ENCODE assay signal across 9 mouse cellular contexts in the genomic region with DNA sequence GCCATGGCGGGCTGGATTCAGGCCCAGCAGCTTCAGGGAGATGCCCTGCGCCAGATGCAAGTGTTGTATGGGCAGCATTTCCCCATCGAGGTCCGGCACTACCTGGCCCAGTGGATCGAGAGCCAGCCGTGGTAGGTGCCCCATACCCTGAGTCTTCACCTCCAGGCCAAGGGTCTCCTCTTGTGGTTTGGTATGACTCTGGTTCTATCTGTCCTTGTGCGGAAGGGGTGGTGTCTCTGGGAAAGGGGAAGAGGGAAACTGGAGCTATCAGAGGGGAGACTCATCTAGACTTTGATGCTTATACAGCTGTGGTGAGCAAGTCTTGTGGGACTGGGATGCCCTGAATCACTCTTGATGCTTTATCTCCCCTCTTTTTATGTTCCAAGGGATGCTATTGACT. TPM values are rescaled to one million over a fixed set of nuclear protein-coding genes. Genes with fewer than 3 reads are reported as not detected.
DNase-seq lines count a peak whose midpoint lies in the region; ATAC-seq and TF ChIP-seq lines count a peak whose summit lies in the region.
"Had no signal": no experiment of that assay in that cellular context is flagged by ENCODE, and none has a peak within 500 bp of the region (broad histone marks: within the 10 kb centered on the region; RNA-seq: fewer than 3 reads in every experiment).

No protein-coding gene starts in this region.

- ATAC-seq in heart, embryonic 13.5 days (ENCODE audit: extremely low read depth, insufficient number of reproducible peaks, low FRiP score, low TSS enrichment): no peak
- ATAC-seq in erythroblast, adult 5-6 weeks (replicated peaks; ENCODE audit: low FRiP score, poor library complexity, severe bottlenecking): peak; percentile 26
- ATAC-seq in liver, postnatal 0 days: no peak
- no peak for ATAC-seq in activated CD4-positive, CD25-positive, alpha-beta regulatory T cell, adult 4 months

- H3K27ac ChIP-seq in heart, embryonic 13.5 days (replicated peaks): no peak overlapping the region
- no peak overlapping the region for H3K27ac ChIP-seq in liver, postnatal 0 days (ENCODE audit: low read depth)
- H3K27ac ChIP-seq: midbrain, embryonic 10.5 days had no signal

- 86% methylated on average over 7 of the region's 7 CpGs for WGBS in heart, embryonic 13.5 days
- 44% methylated on average over 7 of the region's 7 CpGs for whole genome bisulfite sequencing in liver, postnatal 0 days (ENCODE audit: insufficient replicate concordance)

- H3K4me2 ChIP-seq in heart, embryonic 13.5 days: peak overlapping the region; percentile 88
- H3K4me2 ChIP-seq in liver, postnatal 0 days (ENCODE audit: low read depth, low read length): peak overlapping the region; percentile 94

- H3K27me3 ChIP-seq in heart, embryonic 13.5 days (replicated peaks): peaks cover 33% of the 10 kb centered on the region
- H3K27me3 ChIP-seq in liver, postnatal 0 days (ENCODE audit: insufficient read depth, low read length): no peaks in the 10 kb centered on the region

- H3K9me3 ChIP-seq in heart, embryonic 13.5 days: no peaks in the 10 kb centered on the region
- H3K9me3 ChIP-seq in liver, postnatal 0 days (ENCODE audit: low read length): no peaks in the 10 kb centered on the region
- H3K9me3 ChIP-seq: midbrain, embryonic 10.5 days had no signal

- no peak for DNase-seq in heart, adult 18-20 months
- DNase-seq in CD4-positive helper T cell, adult 2 months (ENCODE audit: low read depth, low spot score): peak; percentile 19
- DNase-seq in liver, postnatal 0 days: no peak
- DNase-seq in cerebellum, postnatal 10 days: no peak
- DNase-seq in layer of hippocampus, adult 8-10 months (ENCODE audit: low spot score in 2 of 2): no peak

- peaks cover 23% of the 10 kb centered on the region for H3K4me1 ChIP-seq in heart, embryonic 13.5 days
- H3K4me1 ChIP-seq in liver, postnatal 0 days (ENCODE audit: insufficient read depth): peaks cover 18% of the 10 kb centered on the region

- H3K4me3 ChIP-seq in heart, embryonic 13.5 days: peak overlapping the region; percentile 65; the same call in 1 of the 2 replicates
- H3K4me3 ChIP-seq in liver, postnatal 0 days (ENCODE audit: low read depth, low read length): peak overlapping the region; percentile 61

- TF ChIP-seq CTCF in liver, postnatal 0 days (IDR thresholded peaks at IDR 0.05; ENCODE audit: low read depth): no peak

- H3K36me3 ChIP-seq in heart, embryonic 13.5 days: peaks cover 9% of the 10 kb centered on the region
- peaks cover 5% of the 10 kb centered on the region; the same call in 1 of the 2 replicates for H3K36me3 ChIP-seq in liver, postnatal 0 days (replicated peaks; ENCODE audit: insufficient read depth, low read length)
- H3K36me3 ChIP-seq: midbrain, embryonic 10.5 days had no signal

- no peak for TF ChIP-seq EP300 in liver, postnatal 0 days (IDR thresholded peaks at IDR 0.05; ENCODE audit: low read depth)

- H3K9ac ChIP-seq in heart, embryonic 13.5 days: peak overlapping the region; percentile 86; the same call in 1 of the 2 replicates
- peak overlapping the region; percentile 71; the same call in 1 of the 2 replicates for H3K9ac ChIP-seq in liver, postnatal 0 days (replicated peaks)

RNA-seq across cellular contexts. Expression of a gene that starts 2.2 kb away (rescaled TPM):
- polyA plus RNA-seq in heart, embryonic 13.5 days (2015; fragmentation: Nextera tagmentation; extraction: Ambion mirVana): 5.2 and 5.9 TPM in 2 replicates
- 10 to 100 TPM; 17.2 to 23.0 TPM for total RNA-seq in heart, adult 18-20 months (2021)
- total RNA-seq in erythroblast, adult 5-6 weeks (2015; ENCODE audit: low replicate concordance): 4.8 and 7.3 TPM in 2 replicates
- 5.7 and 6.5 TPM in 2 replicates for total RNA-seq in erythroblast, adult 5-6 weeks (2017; ENCODE audit: low replicate concordance)
- polyA plus RNA-seq in liver, postnatal 0 days (2015; fragmentation: Nextera tagmentation; extraction: Ambion mirVana): 4.7 and 6.0 TPM in 2 replicates
- polyA plus RNA-seq in activated CD4-positive, CD25-positive, alpha-beta regulatory T cell, adult 4 months (2017; shearing (Covaris generic)): 10 to 100 TPM; 23.8 to 37.0 TPM
- 1 to 10 TPM; 2.5 to 3.8 (median 2.8) TPM for total RNA-seq in layer of hippocampus, adult 8-10 months (2022)

RNA-seq across cellular contexts. Expression of a gene that starts 10.8 kb away (rescaled TPM):
- 24.3 and 27.0 TPM in 2 replicates for polyA plus RNA-seq in heart, embryonic 13.5 days (2015; fragmentation: Nextera tagmentation; extraction: Ambion mirVana)
- total RNA-seq in heart, adult 18-20 months (2021): 10 to 100 TPM; 55.0 to 60.1 TPM
- total RNA-seq in erythroblast, adult 5-6 weeks (2015; ENCODE audit: low replicate concordance): 6.9 and 14.8 TPM in 2 replicates
- total RNA-seq in erythroblast, adult 5-6 weeks (2017; ENCODE audit: low replicate concordance): 6.7 and 10.3 TPM in 2 replicates
- polyA plus RNA-seq in liver, postnatal 0 days (2015; fragmentation: Nextera tagmentation; extraction: Ambion mirVana): 15.4 and 16.4 TPM in 2 replicates
- 10 to 100 TPM; 27.8 to 37.2 TPM for polyA plus RNA-seq in activated CD4-positive, CD25-positive, alpha-beta regulatory T cell, adult 4 months (2017; shearing (Covaris generic))
- total RNA-seq in layer of hippocampus, adult 8-10 months (2022): 10 to 100 TPM; 13.3 to 18.4 (median 15.6) TPM
